Mouse (Mus musculus) neural tube, embryonic 12.5 days (tissue): ENCODE results near the gene Gse1. TPM values are rescaled to one million over a fixed set of nuclear protein-coding genes. Genes with fewer than 3 reads are reported as not detected.
A peak's percentile ranks its signal among the peaks of the same experiment; 100 is the strongest.

ENCODE experiments used
- ATAC-seq: fragments of 200-750 bp; cut with Nextera tagmentation; 2 replicates; pipeline ENCODE4 v1.8.0; 2017; ENCODE audit warnings: low read depth, mild to moderate bottlenecking, moderate TSS enrichment, moderate library complexity; ENCODE audit not compliant: low FRiP score
- H3K27ac ChIP-seq: fragments of 300-500 bp; sonication (generic); 2 replicates; pipeline ENCODE4 v1.5.1; 2016
- H3K27me3 ChIP-seq: fragments of 300-500 bp; sonication (generic); replicated peaks from 2 replicates; pipeline ENCODE4 v1.6.1; 2016; ENCODE audit warnings: mild to moderate bottlenecking
- H3K36me3 ChIP-seq: fragments of 300-500 bp; sonication (generic); 2 replicates; pipeline ENCODE4 v1.6.1; 2016; ENCODE audit warnings: mild to moderate bottlenecking
- H3K4me1 ChIP-seq: fragments of 300-500 bp; sonication (generic); 2 replicates; pipeline ENCODE4 v1.6.1; 2016
- H3K4me2 ChIP-seq: fragments of 300-500 bp; sonication (generic); replicated peaks from 2 replicates; pipeline ENCODE4 v1.6.1; 2016; ENCODE audit warnings: mild to moderate bottlenecking
- H3K4me3 ChIP-seq: fragments of 300-500 bp; sonication (generic); 2 replicates; pipeline ENCODE4 v1.5.1; 2016
- H3K9ac ChIP-seq: fragments of 300-500 bp; sonication (generic); 2 replicates; pipeline ENCODE4 v1.6.1; 2016; ENCODE audit warnings: mild to moderate bottlenecking
- H3K9me3 ChIP-seq: fragments of 300-500 bp; sonication (generic); 2 replicates; pipeline ENCODE4 v1.6.1; 2016; ENCODE audit warnings: mild to moderate bottlenecking
- WGBS: fragments of 180-500 bp; shearing (Covaris S2); methylation state at CpG from one replicate; pipeline ENCODE4 v1.1.7; 2016; 5-methylcytosine and 5-hydroxymethylcytosine counted together
- polyA plus RNA-seq: library from polyadenylated mRNA; unstranded; fragments of >200 nt; fragmentation: Nextera tagmentation; extraction: Ambion mirVana; gene quantifications from 2 replicates; pipeline ENCODE4 v1.2.1, GENCODE M21; 2016

Gene Gse1
- polyA plus RNA-seq, 1 experiment from 2014 or later: 26.0 TPM

GRCm38 (mm10) chr8:120215416-120216141, 12.7 kb upstream of the Gse1 start:
- ATAC-seq: no peak
- peaks cover 46% of the 10 kb centered on the region for H3K4me1 ChIP-seq
- H3K4me3 ChIP-seq: no peak overlapping the region
- 44% methylated on average over 7 of the region's 7 CpGs for WGBS
- H3K27me3 ChIP-seq: no peaks in the 10 kb centered on the region
- no peak overlapping the region for H3K4me2 ChIP-seq
- no peak overlapping the region for H3K27ac ChIP-seq
- H3K9ac ChIP-seq: no peak overlapping the region
- no peaks in the 10 kb centered on the region for H3K9me3 ChIP-seq
- no peaks in the 10 kb centered on the region for H3K36me3 ChIP-seq

GRCm38 (mm10) chr8:120216855-120217830, 11.1 kb upstream of the Gse1 start:
- no peak overlapping the region for H3K4me3 ChIP-seq
- H3K27ac ChIP-seq: no peak overlapping the region
- 23% methylated on average over 13 of the region's 13 CpGs for WGBS
- H3K27me3 ChIP-seq: no peaks in the 10 kb centered on the region
- peak overlapping the region; percentile 31; the same call in 1 of the 2 replicates for H3K4me2 ChIP-seq
- peaks cover 40% of the 10 kb centered on the region for H3K4me1 ChIP-seq
- no peaks in the 10 kb centered on the region for H3K9me3 ChIP-seq
- H3K36me3 ChIP-seq: no peaks in the 10 kb centered on the region
- H3K9ac ChIP-seq: no peak overlapping the region
- ATAC-seq: peak; percentile 82

GRCm38 (mm10) chr8:120222548-120222947, 5.7 kb upstream of the Gse1 start:
- no peak for ATAC-seq

GRCm38 (mm10) chr8:120224521-120225420, 3.5 kb upstream of the Gse1 start:
- Histone ChIP-seq H3K9ac (0 out of 2 replicates have a peak overlapping the region, but pooled peaks have one; percentile 6), H3K27ac (no peak overlapping the region; the same call in 1 of the 2 replicates), H3K9me3 (no peaks in the 10 kb centered on the region), H3K27me3 (peaks cover 5% of the 10 kb centered on the region; the same call in 1 of the 2 replicates), H3K36me3 (no peaks in the 10 kb centered on the region), H3K4me2 (no peak overlapping the region), H3K4me1 (peaks cover 73% of the 10 kb centered on the region), H3K4me3 (no peak overlapping the region)
- WGBS: 43% methylated on average over 11 of the region's 11 CpGs
- no peak for ATAC-seq

More at GRCm38 (mm10) chr8:120222548-120222947, 5.7 kb upstream of the Gse1 start:
- no peaks in the 10 kb centered on the region for H3K27me3 ChIP-seq
- peaks cover 62% of the 10 kb centered on the region for H3K4me1 ChIP-seq
- peak overlapping the region; percentile 37; the same call in 1 of the 2 replicates for H3K27ac ChIP-seq
- H3K9ac ChIP-seq: 0 out of 2 replicates have a peak overlapping the region, but pooled peaks have one; percentile 13
- H3K36me3 ChIP-seq: no peaks in the 10 kb centered on the region
- H3K9me3 ChIP-seq: no peaks in the 10 kb centered on the region
- no peak overlapping the region for H3K4me3 ChIP-seq
- peak overlapping the region; percentile 20 for H3K4me2 ChIP-seq
- 9% methylated on average over 11 of the region's 11 CpGs for WGBS

- H3K9ac ChIP-seq: 0 out of 2 replicates have a peak overlapping the region, but pooled peaks have one; percentile 6
- no peak overlapping the region for H3K4me3 ChIP-seq
- peaks cover 76% of the 10 kb centered on the region for H3K4me1 ChIP-seq
- H3K27ac ChIP-seq: no peak overlapping the region; the same call in 1 of the 2 replicates
- peaks cover 5% of the 10 kb centered on the region for H3K27me3 ChIP-seq
- H3K36me3 ChIP-seq: no peaks in the 10 kb centered on the region
- H3K4me2 ChIP-seq: no peak overlapping the region
- 32% methylated on average over 10 of the region's 10 CpGs for WGBS
- no peak for ATAC-seq
- H3K9me3 ChIP-seq: no peaks in the 10 kb centered on the region
These were observed 2.7 kb upstream of the Gse1 start for GRCm38 (mm10) chr8:120225421-120226151.

GRCm38 (mm10) chr8:120226700-120227577, 1.3 kb upstream of the Gse1 start:
- Histone ChIP-seq H3K9ac (no peak overlapping the region), H3K9me3 (no peaks in the 10 kb centered on the region), H3K4me2 (peak overlapping the region; percentile 98), H3K4me3 (no peak overlapping the region), H3K27me3 (peaks cover 11% of the 10 kb centered on the region), H3K27ac (no peak overlapping the region), H3K36me3 (no peaks in the 10 kb centered on the region), H3K4me1 (peaks cover 85% of the 10 kb centered on the region)
- 39% methylated on average over 5 of the region's 5 CpGs for WGBS
- no peak for ATAC-seq

GRCm38 (mm10) chr8:120227578-120227876, 729 bp upstream of the Gse1 start:
- Histone ChIP-seq H3K27me3 (peaks cover 13% of the 10 kb centered on the region), H3K9me3 (no peaks in the 10 kb centered on the region), H3K36me3 (no peaks in the 10 kb centered on the region), H3K27ac (no peak overlapping the region), H3K4me3 (peak overlapping the region; percentile 69; the same call in 1 of the 2 replicates), H3K9ac (peak overlapping the region; percentile 84; the same call in 1 of the 2 replicates), H3K4me1 (peaks cover 85% of the 10 kb centered on the region), H3K4me2 (peak overlapping the region; percentile 98)
- ATAC-seq: peak; percentile 26; the same call in 1 of the 2 replicates

GRCm38 (mm10) chr8:120228781-120229573, 721 bp downstream of the Gse1 start:
- Histone ChIP-seq H3K4me2 (peak overlapping the region; percentile 98), H3K9ac (peak overlapping the region; percentile 84), H3K27me3 (peaks cover 13% of the 10 kb centered on the region), H3K9me3 (no peaks in the 10 kb centered on the region), H3K4me1 (peaks cover 91% of the 10 kb centered on the region), H3K4me3 (peak overlapping the region; percentile 69), H3K36me3 (no peaks in the 10 kb centered on the region), H3K27ac (peak overlapping the region; percentile 72)
- ATAC-seq: peak; percentile 7; the same call in 1 of the 2 replicates
- under 1% methylated on average over 116 of the region's 125 CpGs for WGBS

- Histone ChIP-seq H3K9me3 (no peaks in the 10 kb centered on the region), H3K36me3 (no peaks in the 10 kb centered on the region), H3K27ac (no peak overlapping the region), H3K27me3 (peaks cover 13% of the 10 kb centered on the region), H3K4me3 (peak overlapping the region; percentile 69), H3K9ac (peak overlapping the region; percentile 84), H3K4me2 (peak overlapping the region; percentile 98), H3K4me1 (peaks cover 93% of the 10 kb centered on the region)
- under 1% methylated on average over 22 of the region's 22 CpGs for WGBS
- ATAC-seq: no peak
These were observed 1.3 kb downstream of the Gse1 start for GRCm38 (mm10) chr8:120229574-120229916.

- 4% methylated on average over 22 of the region's 22 CpGs for WGBS
- H3K4me1 ChIP-seq: peaks cover 93% of the 10 kb centered on the region
- H3K4me2 ChIP-seq: peak overlapping the region; percentile 98
- H3K9me3 ChIP-seq: no peaks in the 10 kb centered on the region
- H3K27me3 ChIP-seq: peaks cover 13% of the 10 kb centered on the region
- H3K4me3 ChIP-seq: peak overlapping the region; percentile 69
- ATAC-seq: no peak
- no peaks in the 10 kb centered on the region for H3K36me3 ChIP-seq
- peak overlapping the region; percentile 84 for H3K9ac ChIP-seq
- no peak overlapping the region for H3K27ac ChIP-seq
These were observed 1.8 kb downstream of the Gse1 start for GRCm38 (mm10) chr8:120230081-120230480.
